Mouse (Mus musculus): ENCODE results near the gene Rln3. TPM values are rescaled to one million over a fixed set of nuclear protein-coding genes. Genes with fewer than 3 reads are reported as not detected.
A peak's percentile ranks its signal among the peaks of the same experiment; 100 is the strongest.

The Rln3 gene
- polyA plus RNA-seq, 2 experiments = not detected

DNA sequence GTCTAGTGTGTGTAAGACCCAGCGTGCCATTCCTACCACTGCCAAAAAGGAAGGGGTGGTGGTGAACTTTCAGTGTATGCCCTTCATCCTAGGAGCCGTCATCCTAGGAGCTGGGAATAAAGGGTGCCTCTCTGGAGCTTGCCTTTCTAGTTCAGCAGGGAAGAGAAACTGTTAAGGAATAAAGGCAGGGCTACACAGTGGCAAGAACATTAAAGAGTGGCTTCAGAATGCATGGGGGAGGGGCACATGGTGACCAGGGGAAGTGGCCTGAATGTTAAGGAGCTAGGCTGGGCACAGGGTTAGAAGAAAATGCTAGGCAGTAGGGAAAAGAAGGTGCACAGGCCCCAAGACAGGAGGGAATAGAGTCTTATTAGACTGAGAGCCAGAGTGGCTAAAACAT lies 24.9 kb upstream of the Rln3 start:
- Histone ChIP-seq H3K4me1 (replicated peaks; ENCODE audit: control insufficient read depth in 2 of 2, insufficient read depth in 2 of 2, low read length in 1 of 2) (peaks cover 0 to 20% of the 10 kb centered on the region in 2 experiments), H3K9me3 (ENCODE audit: control insufficient read depth, low read length) (no peaks in the 10 kb centered on the region), H3K27me3 (ENCODE audit: control insufficient read depth, insufficient read depth, low read length) (no peaks in the 10 kb centered on the region), H3K4me3 (ENCODE audit: insufficient read depth in 1 of 2, low read depth in 2 of 2, low read length in 2 of 2) (no peak overlapping the region), H3K9ac (replicated peaks) (no peak overlapping the region), H3K27ac (no peak overlapping the region), H3K4me2 (ENCODE audit: low read depth) (no peak overlapping the region), H3K36me3 (replicated peaks; ENCODE audit: control insufficient read depth, insufficient read depth, low read depth) (no peaks in the 10 kb centered on the region)
- no peak for ATAC-seq (ENCODE audit: insufficient read depth)
- 69% methylated on average over 2 of the region's 2 CpGs for WGBS (ENCODE audit: insufficient replicate concordance)
- DNase-seq (ENCODE audit: low read depth in 3 of 3, low spot score in 3 of 3) = no peak
- TF ChIP-seq CTCF (IDR thresholded peaks at IDR 0.05; ENCODE audit: low read depth) = no peak
- TF ChIP-seq EP300 (IDR thresholded peaks at IDR 0.05; ENCODE audit: low read depth) = no peak

DNA sequence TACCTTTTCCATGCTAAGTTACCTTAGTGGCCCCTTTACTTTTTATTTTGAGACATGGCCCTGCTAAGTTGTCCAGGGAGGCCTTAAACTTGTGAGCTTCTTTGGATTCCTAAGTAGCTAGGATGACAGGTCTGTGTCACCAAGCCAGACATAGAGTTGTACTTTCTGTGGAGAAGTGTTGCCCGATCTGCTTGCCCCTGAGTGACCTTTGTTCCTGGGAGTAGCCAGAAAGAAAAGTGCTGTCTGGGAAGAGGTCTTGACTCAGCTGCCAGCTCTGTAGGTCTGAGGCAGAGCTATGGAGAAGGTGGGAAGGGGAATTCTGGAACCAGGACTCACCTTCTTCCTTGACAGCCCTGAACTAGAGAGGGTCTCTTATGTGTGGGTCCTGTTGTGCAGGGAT lies 24.4 kb upstream of the Rln3 start:
- TF ChIP-seq EP300 (IDR thresholded peaks at IDR 0.05; ENCODE audit: low read depth) (no peak), CTCF (IDR thresholded peaks at IDR 0.05; ENCODE audit: low read depth) (no peak)
- no peaks in the 10 kb centered on the region for H3K9me3 ChIP-seq (ENCODE audit: control insufficient read depth, low read length)
- H3K4me1 ChIP-seq (replicated peaks; ENCODE audit: control insufficient read depth in 2 of 2, insufficient read depth in 2 of 2, low read length in 1 of 2) = peaks cover 0 to 20% of the 10 kb centered on the region in 2 experiments
- H3K27ac ChIP-seq = no peak overlapping the region
- no peak overlapping the region for H3K9ac ChIP-seq (replicated peaks)
- DNase-seq (ENCODE audit: low read depth in 3 of 3, low spot score in 3 of 3) = no peak
- no peaks in the 10 kb centered on the region for H3K27me3 ChIP-seq (ENCODE audit: control insufficient read depth, insufficient read depth, low read length)
- 36% methylated on average over 1 of the region's 1 CpGs for WGBS (ENCODE audit: insufficient replicate concordance)
- H3K4me2 ChIP-seq (ENCODE audit: low read depth) = no peak overlapping the region
- no peaks in the 10 kb centered on the region for H3K36me3 ChIP-seq (replicated peaks; ENCODE audit: control insufficient read depth, insufficient read depth, low read depth)
- H3K4me3 ChIP-seq (ENCODE audit: insufficient read depth in 1 of 2, low read depth in 2 of 2, low read length in 2 of 2) = no peak overlapping the region
- ATAC-seq (ENCODE audit: insufficient read depth) = no peak

DNA sequence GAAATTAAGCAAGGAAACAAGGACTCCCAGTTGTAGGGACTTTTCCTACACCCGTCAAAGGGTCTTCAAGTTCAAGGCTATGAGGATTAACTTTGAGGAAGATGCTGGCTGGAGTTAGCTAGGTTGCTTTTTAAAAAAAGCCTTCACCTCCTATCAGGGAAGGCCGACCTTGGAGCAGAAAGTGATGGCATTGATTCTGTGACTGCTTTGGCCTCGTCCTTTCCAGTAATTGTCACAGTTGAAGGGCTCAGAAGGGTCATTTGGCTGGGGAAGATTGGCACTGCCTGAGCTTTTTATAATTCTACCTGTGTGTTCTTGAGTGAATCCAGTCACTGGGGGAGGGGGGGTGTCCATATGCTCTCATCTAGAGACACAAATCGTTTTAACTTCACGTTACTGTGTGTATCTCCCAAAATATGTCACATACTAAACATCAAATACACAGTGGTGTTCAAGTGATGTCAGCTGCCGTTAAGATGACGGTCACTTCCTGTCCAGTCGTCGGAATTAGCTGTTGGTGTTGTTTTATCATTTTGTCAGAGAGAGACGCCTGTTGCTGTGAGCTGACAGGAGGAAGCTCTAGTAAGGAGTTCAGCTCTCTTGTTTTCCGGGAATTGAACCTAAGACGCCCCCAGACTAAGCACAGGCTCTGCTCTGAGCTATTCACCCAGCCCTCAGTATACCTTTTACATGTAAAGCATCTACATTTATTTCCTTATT lies 23.7 kb upstream of the Rln3 start:
- H3K27me3 ChIP-seq (ENCODE audit: control insufficient read depth, insufficient read depth, low read length) = no peaks in the 10 kb centered on the region
- H3K4me2 ChIP-seq (ENCODE audit: low read depth) = no peak overlapping the region
- no peaks in the 10 kb centered on the region for H3K9me3 ChIP-seq (ENCODE audit: control insufficient read depth, low read length)
- DNase-seq (ENCODE audit: low read depth in 3 of 3, low spot score in 3 of 3) (no peak), ATAC-seq (ENCODE audit: insufficient read depth) (no peak)
- no peaks in the 10 kb centered on the region for H3K36me3 ChIP-seq (replicated peaks; ENCODE audit: control insufficient read depth, insufficient read depth, low read depth)
- H3K9ac ChIP-seq (replicated peaks) = no peak overlapping the region
- H3K27ac ChIP-seq = no peak overlapping the region
- no peak for TF ChIP-seq EP300 (IDR thresholded peaks at IDR 0.05; ENCODE audit: low read depth)
- TF ChIP-seq CTCF (IDR thresholded peaks at IDR 0.05; ENCODE audit: low read depth) = no peak
- H3K4me1 ChIP-seq (replicated peaks; ENCODE audit: control insufficient read depth in 2 of 2, insufficient read depth in 2 of 2, low read length in 1 of 2) = peaks cover 0 to 21% of the 10 kb centered on the region in 2 experiments
- 32% methylated on average over 12 of the region's 12 CpGs for WGBS (ENCODE audit: insufficient replicate concordance)
- no peak overlapping the region for H3K4me3 ChIP-seq (ENCODE audit: insufficient read depth in 1 of 2, low read depth in 2 of 2, low read length in 2 of 2)

DNA sequence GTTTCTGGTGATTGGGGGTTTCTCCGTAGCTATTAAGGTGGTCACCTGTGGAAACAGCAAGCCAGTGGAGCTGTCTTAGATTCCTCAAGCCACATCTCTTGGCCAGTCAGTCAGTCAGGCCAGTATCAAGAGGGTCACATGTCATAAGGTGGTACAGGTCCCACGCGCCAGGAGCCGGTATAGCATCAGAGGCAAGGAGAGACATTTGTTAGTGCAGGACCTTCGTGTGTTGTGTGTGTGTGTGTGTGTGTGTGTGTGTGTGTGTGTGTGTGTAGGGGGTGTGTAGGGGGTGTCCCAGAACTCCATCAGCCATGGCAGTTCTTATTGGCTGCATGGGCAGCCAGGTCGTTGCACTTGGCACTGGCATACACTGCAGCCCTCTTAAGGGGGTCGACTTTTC lies 23.1 kb upstream of the Rln3 start:
- H3K27ac ChIP-seq = no peak overlapping the region
- peaks cover 0 to 22% of the 10 kb centered on the region in 2 experiments for H3K4me1 ChIP-seq (replicated peaks; ENCODE audit: control insufficient read depth in 2 of 2, insufficient read depth in 2 of 2, low read length in 1 of 2)
- 74% methylated on average over 7 of the region's 7 CpGs for WGBS (ENCODE audit: insufficient replicate concordance)
- peak overlapping the region; percentile 95 for H3K4me2 ChIP-seq (ENCODE audit: low read depth)
- TF ChIP-seq EP300 (IDR thresholded peaks at IDR 0.05; ENCODE audit: low read depth) (no peak), CTCF (IDR thresholded peaks at IDR 0.05; ENCODE audit: low read depth) (no peak)
- no peaks in the 10 kb centered on the region for H3K9me3 ChIP-seq (ENCODE audit: control insufficient read depth, low read length)
- ATAC-seq (ENCODE audit: insufficient read depth) (no peak), DNase-seq (ENCODE audit: low read depth in 3 of 3, low spot score in 3 of 3) (no peak)
- peak overlapping the region; percentile 12 to 91; a peak in 3 of 4 replicates for H3K4me3 ChIP-seq (ENCODE audit: insufficient read depth in 1 of 2, low read depth in 2 of 2, low read length in 2 of 2)
- H3K27me3 ChIP-seq (ENCODE audit: control insufficient read depth, insufficient read depth, low read length) = no peaks in the 10 kb centered on the region
- no peaks in the 10 kb centered on the region for H3K36me3 ChIP-seq (replicated peaks; ENCODE audit: control insufficient read depth, insufficient read depth, low read depth)
- peak overlapping the region; percentile 37 for H3K9ac ChIP-seq (replicated peaks)

DNA sequence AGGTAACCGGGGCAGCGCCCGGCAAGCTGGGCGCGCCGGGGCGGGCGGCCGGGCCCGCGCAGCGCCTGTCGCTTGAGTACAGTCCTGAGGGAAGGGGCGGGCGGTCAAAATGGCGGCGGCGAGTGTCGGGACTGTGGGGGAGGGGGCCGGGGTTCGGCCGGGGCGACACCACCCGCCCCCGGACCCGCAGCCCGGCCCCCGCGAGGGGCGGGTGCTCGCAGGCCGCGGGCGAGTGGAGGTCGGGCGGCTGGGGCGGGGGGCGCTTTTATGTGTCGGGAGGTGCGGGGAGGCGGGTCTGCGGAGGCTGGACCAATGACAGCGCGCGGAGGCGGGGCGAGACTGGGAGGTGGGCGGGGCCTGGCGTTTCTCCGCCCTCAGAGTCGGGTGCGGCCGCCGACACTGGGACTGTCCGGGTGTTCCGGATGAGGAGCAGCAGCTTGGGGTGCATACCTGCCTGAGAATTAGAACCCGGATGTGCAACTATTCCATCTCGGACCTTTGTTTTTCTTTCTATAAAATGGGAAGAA lies 22.3 kb upstream of the Rln3 start:
- ATAC-seq (ENCODE audit: insufficient read depth) (peak; percentile 71), DNase-seq (ENCODE audit: low read depth in 3 of 3, low spot score in 3 of 3) (peak; percentile 75 to 78 (median 77))
- H3K4me1 ChIP-seq (replicated peaks; ENCODE audit: control insufficient read depth in 2 of 2, insufficient read depth in 2 of 2, low read length in 1 of 2) = peaks cover 0 to 22% of the 10 kb centered on the region in 2 experiments
- under 1% methylated on average over 57 of the region's 58 CpGs for WGBS (ENCODE audit: insufficient replicate concordance)
- peak overlapping the region; percentile 97 for H3K27ac ChIP-seq
- H3K9me3 ChIP-seq (ENCODE audit: control insufficient read depth, low read length) = no peaks in the 10 kb centered on the region
- H3K4me3 ChIP-seq (ENCODE audit: insufficient read depth in 1 of 2, low read depth in 2 of 2, low read length in 2 of 2) = peak overlapping the region; percentile 60 to 91
- no peaks in the 10 kb centered on the region for H3K36me3 ChIP-seq (replicated peaks; ENCODE audit: control insufficient read depth, insufficient read depth, low read depth)
- H3K9ac ChIP-seq (replicated peaks) = peak overlapping the region; percentile 93
- no peak for TF ChIP-seq EP300 (IDR thresholded peaks at IDR 0.05; ENCODE audit: low read depth)
- TF ChIP-seq CTCF (IDR thresholded peaks at IDR 0.05; ENCODE audit: low read depth) = no peak
- H3K27me3 ChIP-seq (ENCODE audit: control insufficient read depth, insufficient read depth, low read length) = no peaks in the 10 kb centered on the region
- H3K4me2 ChIP-seq (ENCODE audit: low read depth) = peak overlapping the region; percentile 95
